Mouse (Mus musculus): ENCODE data around the gene Dnah2. TPM values are rescaled to one million over a fixed set of nuclear protein-coding genes. Genes with fewer than 3 reads are reported as not detected.

Gene Dnah2
- total and polyA plus RNA-seq, 3 experiments = 0.04 to 0.07 TPM; not detected in 1

GRCm38 (mm10) chr11:69379600-69379999 lies 169.3 kb downstream of the Dnah2 start:
- H3K27me3 ChIP-seq (ENCODE audit: control insufficient read depth in 1 of 2, insufficient read depth in 2 of 2, low read length in 2 of 2) = no peaks in the 10 kb centered on the region
- peaks cover under 1% of the 10 kb centered on the region; the same call in 1 of the 2 replicates for H3K79me2 ChIP-seq (ENCODE audit: control insufficient read depth, insufficient read depth, low read length, poor library complexity)
- H3K9ac ChIP-seq (ENCODE audit: control insufficient read depth, low read depth, low read length, poor library complexity, severe bottlenecking) = no peak overlapping the region
- no peaks in the 10 kb centered on the region for H3K9me3 ChIP-seq (replicated peaks; ENCODE audit: insufficient read depth, low read length)
- TF ChIP-seq NELFE (IDR thresholded peaks at IDR 0.05; ENCODE audit: low read depth, low read length) = no peak
- H3K4me1 ChIP-seq (ENCODE audit: control insufficient read depth in 1 of 2, insufficient read depth in 2 of 2, low read length in 2 of 2) = 0 out of 4 replicates have a peak, but pooled peaks cover 0 to 1% of the 10 kb centered on the region in 2 experiments
- no peak overlapping the region for H3K27ac ChIP-seq (ENCODE audit: control insufficient read depth, low read depth, low read length)
- no peak for DNase-seq (ENCODE audit: low read depth, low spot score)
- no peaks in the 10 kb centered on the region; a peak in 1 of 4 replicates for H3K36me3 ChIP-seq (ENCODE audit: control insufficient read depth in 1 of 2, insufficient read depth in 2 of 2, low read length in 2 of 2)
- no peak overlapping the region for H3K4me3 ChIP-seq (ENCODE audit: control insufficient read depth in 1 of 2, insufficient read depth in 1 of 2, low read depth in 2 of 2, low read length in 2 of 2)

- Histone ChIP-seq H3K4me3 (ENCODE audit: control insufficient read depth in 1 of 2, insufficient read depth in 1 of 2, low read depth in 2 of 2, low read length in 2 of 2) (no peak overlapping the region), H3K9me3 (replicated peaks; ENCODE audit: insufficient read depth, low read length) (no peaks in the 10 kb centered on the region), H3K27ac (ENCODE audit: control insufficient read depth, low read depth, low read length) (no peak overlapping the region)
Measured at GRCm38 (mm10) chr11:69377766-69378165, 171.1 kb downstream of the Dnah2 start.

GRCm38 (mm10) chr11:69375646-69376045 lies 173.3 kb downstream of the Dnah2 start:
- Histone ChIP-seq H3K4me3 (ENCODE audit: control insufficient read depth in 1 of 2, insufficient read depth in 1 of 2, low read depth in 2 of 2, low read length in 2 of 2) (no peak overlapping the region), H3K27ac (ENCODE audit: control insufficient read depth, low read depth, low read length) (no peak overlapping the region), H3K79me2 (ENCODE audit: control insufficient read depth, insufficient read depth, low read length, poor library complexity) (peaks cover 1% of the 10 kb centered on the region; the same call in 1 of the 2 replicates), H3K9me3 (replicated peaks; ENCODE audit: insufficient read depth, low read length) (no peaks in the 10 kb centered on the region), H3K9ac (ENCODE audit: control insufficient read depth, low read depth, low read length, poor library complexity, severe bottlenecking) (no peak overlapping the region), H3K4me1 (ENCODE audit: control insufficient read depth in 1 of 2, insufficient read depth in 2 of 2, low read length in 2 of 2) (peaks cover 6 to 28% of the 10 kb centered on the region in 2 experiments), H3K36me3 (ENCODE audit: control insufficient read depth in 1 of 2, insufficient read depth in 2 of 2, low read length in 2 of 2) (peaks cover 0 to 19% of the 10 kb centered on the region in 2 experiments; a peak in 2 of 4 replicates), H3K27me3 (ENCODE audit: control insufficient read depth in 1 of 2, insufficient read depth in 2 of 2, low read length in 2 of 2) (no peaks in the 10 kb centered on the region)
- no peak for DNase-seq (ENCODE audit: low read depth, low spot score)
- no peak for TF ChIP-seq MEF2A (IDR thresholded peaks at IDR 0.05; ENCODE audit: extremely low read depth, insufficient replicate concordance, low read depth, low read length, poor library complexity, severe bottlenecking)
- TF ChIP-seq UBTF (IDR thresholded peaks at IDR 0.05; ENCODE audit: borderline replicate concordance, insufficient read depth, low read depth, low read length) = no peak
- no peak for TF ChIP-seq ZMIZ1 (IDR thresholded peaks at IDR 0.05; ENCODE audit: low read depth, low read length)
- no peak for TF ChIP-seq MYB (IDR thresholded peaks at IDR 0.05; ENCODE audit: low read depth, low read length)
- TF ChIP-seq E2F4 (IDR thresholded peaks at IDR 0.05; ENCODE audit: borderline replicate concordance, low read depth, low read length) = no peak
- TF ChIP-seq ZKSCAN1 (IDR thresholded peaks at IDR 0.05; ENCODE audit: low read depth, low read length) = no peak
- no peak for TF ChIP-seq HCFC1 (IDR thresholded peaks at IDR 0.05; ENCODE audit: low read depth, low read length)
- TF ChIP-seq GATA1 (IDR thresholded peaks at IDR 0.05; ENCODE audit: low read depth, low read length) = no peak
- TF ChIP-seq KAT2A (conservative IDR thresholded peaks at IDR 0.05; ENCODE audit: low read depth, low read length) = no peak
- TF ChIP-seq ELF1 (IDR thresholded peaks at IDR 0.05; ENCODE audit: low read depth, low read length) = no peak
- no peak for TF ChIP-seq SIN3A (IDR thresholded peaks at IDR 0.05; ENCODE audit: low read length)
- no peak for TF ChIP-seq POLR2AphosphoS2 (IDR thresholded peaks at IDR 0.05; ENCODE audit: low read length)
- TF ChIP-seq TBP (IDR thresholded peaks at IDR 0.05; ENCODE audit: low read depth, low read length) = no peak
- TF ChIP-seq USF1 (IDR thresholded peaks at IDR 0.05; ENCODE audit: low read depth, low read length) = no peak
- TF ChIP-seq RAD21 (IDR thresholded peaks at IDR 0.05; ENCODE audit: low read depth, low read length) = no peak
- TF ChIP-seq POLR2AphosphoS5 (IDR thresholded peaks at IDR 0.05; ENCODE audit: borderline replicate concordance, low read depth, low read length) = no peak
- TF ChIP-seq MAZ (IDR thresholded peaks at IDR 0.05; ENCODE audit: low read depth, low read length) = no peak
- no peak for TF ChIP-seq SMC3 (IDR thresholded peaks at IDR 0.05; ENCODE audit: low read depth, low read length)
- TF ChIP-seq POLR2A (IDR thresholded peaks at IDR 0.05; ENCODE audit: control insufficient read depth in 1 of 2, insufficient read depth in 1 of 2, low read depth in 1 of 2, low read length in 2 of 2, poor library complexity in 1 of 2) = no peak
- no peak for TF ChIP-seq BHLHE40 (IDR thresholded peaks at IDR 0.05; ENCODE audit: borderline replicate concordance, low read depth, low read length)

More at GRCm38 (mm10) chr11:69377766-69378165, 171.1 kb downstream of the Dnah2 start:
- H3K9ac ChIP-seq (ENCODE audit: control insufficient read depth, low read depth, low read length, poor library complexity, severe bottlenecking) = no peak overlapping the region
- DNase-seq (ENCODE audit: low read depth, low spot score) = no peak
- H3K27me3 ChIP-seq (ENCODE audit: control insufficient read depth in 1 of 2, insufficient read depth in 2 of 2, low read length in 2 of 2) = no peaks in the 10 kb centered on the region
- no peak for TF ChIP-seq TBP (IDR thresholded peaks at IDR 0.05; ENCODE audit: low read depth, low read length)
- TF ChIP-seq POLR2AphosphoS2 (IDR thresholded peaks at IDR 0.05; ENCODE audit: low read length) = no peak
- no peak for TF ChIP-seq GABPA (IDR thresholded peaks at IDR 0.05; ENCODE audit: low read depth, low read length)
- TF ChIP-seq NELFE (IDR thresholded peaks at IDR 0.05; ENCODE audit: low read depth, low read length) = no peak
- no peak for TF ChIP-seq USF2 (IDR thresholded peaks at IDR 0.05; ENCODE audit: borderline replicate concordance in 1 of 2, insufficient read depth in 1 of 2, low read depth in 1 of 2, low read length in 2 of 2)
- TF ChIP-seq CHD1 (IDR thresholded peaks at IDR 0.05; ENCODE audit: low read depth, low read length) = no peak
- TF ChIP-seq POLR2AphosphoS5 (IDR thresholded peaks at IDR 0.05; ENCODE audit: borderline replicate concordance, low read depth, low read length) = no peak
- TF ChIP-seq MYB (IDR thresholded peaks at IDR 0.05; ENCODE audit: low read depth, low read length) = no peak
- peaks cover 0 to 7% of the 10 kb centered on the region in 2 experiments; a peak in 2 of 4 replicates for H3K36me3 ChIP-seq (ENCODE audit: control insufficient read depth in 1 of 2, insufficient read depth in 2 of 2, low read length in 2 of 2)
- H3K79me2 ChIP-seq (ENCODE audit: control insufficient read depth, insufficient read depth, low read length, poor library complexity) = peaks cover 1% of the 10 kb centered on the region; the same call in 1 of the 2 replicates
- peaks cover 0 to 9% of the 10 kb centered on the region in 2 experiments; a peak in 1 of 4 replicates for H3K4me1 ChIP-seq (ENCODE audit: control insufficient read depth in 1 of 2, insufficient read depth in 2 of 2, low read length in 2 of 2)

Measured in MEL (cell line).